Mouse (Mus musculus) T-helper 2 cell (primary cell): Measurements from ENCODE around the gene Aktip.

Experiments used
- in situ Hi-C: fragments of 300-600 bp; cut with MboI, MseI; formaldehyde crosslinking; loops from one replicate; pipeline ENCODE4 v1.15.1; 2025; ENCODE audit warnings: high pct_unique_total_duplicates

Aktip gene

DNA sequence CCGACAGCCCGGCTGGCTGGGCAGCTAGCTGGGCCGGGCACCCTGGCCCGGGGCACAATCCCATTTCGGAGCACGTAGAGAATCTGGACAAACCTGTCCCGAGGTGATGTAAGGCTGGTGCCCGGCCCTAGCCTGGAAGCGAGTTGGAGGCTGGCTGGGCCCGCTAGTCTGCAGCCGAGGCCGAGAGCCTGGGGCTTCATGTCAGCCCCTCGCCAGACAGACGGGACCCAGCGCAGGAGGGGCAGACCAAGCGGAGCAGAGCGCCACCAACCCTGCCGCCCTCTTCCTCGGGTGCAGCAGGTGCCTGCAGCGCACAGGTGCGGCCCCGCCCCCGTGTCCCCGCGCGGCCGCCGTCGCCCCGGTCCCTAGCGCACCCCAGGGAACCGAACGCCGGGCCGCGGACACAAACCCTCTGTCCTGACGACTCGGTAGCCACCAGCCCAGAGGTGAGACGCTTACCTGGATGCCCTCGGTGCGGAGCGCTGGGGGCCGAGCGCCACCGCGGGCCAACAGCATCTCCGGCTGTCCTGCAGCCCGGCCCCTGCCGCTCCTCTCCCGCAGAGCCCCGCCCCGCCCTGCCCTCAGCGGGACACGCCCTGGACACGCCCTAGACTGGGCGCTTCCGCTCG is 66.2 kb downstream of the Aktip start:
- in situ Hi-C loops, result no loop called here

GRCm38 (mm10) chr8:91132731-91133130 is 67.0 kb downstream of the Aktip start:
- in situ Hi-C loops, result no loop called here

DNA sequence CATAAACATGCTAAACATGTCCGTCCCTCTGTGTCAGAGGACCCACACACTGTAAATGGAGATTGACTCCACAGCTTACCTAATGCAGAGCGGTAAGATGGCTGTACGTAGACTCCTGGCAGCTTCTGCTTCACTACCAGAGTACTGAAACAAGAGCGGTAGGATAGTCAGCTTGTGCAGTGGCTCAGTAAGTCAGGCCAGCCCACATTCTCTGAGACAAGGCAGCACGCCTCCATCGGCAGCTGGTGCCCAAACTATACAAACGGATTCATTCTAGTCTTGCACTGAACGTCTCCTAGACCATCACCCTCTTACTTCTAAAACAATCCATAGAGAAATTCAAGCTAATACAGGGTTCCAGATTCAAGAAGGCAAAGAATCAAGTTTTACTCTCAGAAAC is 73.0 kb downstream of the Aktip start:
- in situ Hi-C loops, result no loop called here

DNA sequence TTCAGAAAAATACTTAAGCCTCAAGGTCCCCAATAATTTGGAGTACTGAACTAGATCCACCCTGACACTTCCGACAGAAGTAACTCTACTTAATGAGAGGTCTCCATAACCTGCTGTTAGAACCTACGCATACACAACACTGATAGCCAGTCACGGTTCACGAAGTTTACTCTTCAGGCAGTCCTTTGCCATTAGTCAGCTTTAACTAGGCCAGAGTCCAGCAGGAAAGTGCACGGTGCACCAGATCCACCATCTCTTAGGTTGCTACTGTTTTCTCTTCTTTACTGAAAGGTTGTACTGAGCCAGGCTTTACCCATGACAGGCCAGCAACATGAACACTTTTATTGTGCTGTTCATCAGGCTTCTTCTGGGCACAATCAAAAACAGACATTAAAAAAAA is 75.5 kb downstream of the Aktip start:
- in situ Hi-C loops, result no loop called here

DNA sequence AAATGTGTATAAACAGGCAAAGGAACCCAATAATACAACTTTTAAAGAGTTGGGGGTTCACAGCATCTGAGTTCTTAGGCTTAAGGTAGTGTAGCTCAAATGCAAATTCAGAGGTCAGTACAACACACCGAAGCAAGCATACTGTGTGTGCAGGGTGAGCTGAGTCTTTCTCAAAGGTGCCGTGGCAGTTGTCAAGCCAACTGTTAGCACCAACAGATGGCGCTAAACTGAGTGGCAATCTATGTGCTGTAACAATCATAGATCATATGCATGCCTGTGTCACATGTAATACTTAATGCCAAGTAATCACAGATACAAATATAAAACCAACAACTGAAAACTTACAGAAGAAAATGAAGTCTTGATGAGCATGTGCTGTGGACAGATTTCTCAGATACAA is 81.6 kb downstream of the Aktip start:
- in situ Hi-C loops, result no loop called here

- in situ Hi-C loops, result no loop called here
Measured at GRCm38 (mm10) chr8:91117537-91117936, 82.2 kb downstream of the Aktip start.

- in situ Hi-C loops, result no loop called here
Measured at GRCm38 (mm10) chr8:91114910-91115309, 84.9 kb downstream of the Aktip start.

GRCm38 (mm10) chr8:91114428-91114827 is 85.3 kb downstream of the Aktip start:
- in situ Hi-C loops, result no loop called here

- in situ Hi-C loops, result no loop called here
Measured at GRCm38 (mm10) chr8:91111868-91112477, 87.8 kb downstream of the Aktip start.

DNA sequence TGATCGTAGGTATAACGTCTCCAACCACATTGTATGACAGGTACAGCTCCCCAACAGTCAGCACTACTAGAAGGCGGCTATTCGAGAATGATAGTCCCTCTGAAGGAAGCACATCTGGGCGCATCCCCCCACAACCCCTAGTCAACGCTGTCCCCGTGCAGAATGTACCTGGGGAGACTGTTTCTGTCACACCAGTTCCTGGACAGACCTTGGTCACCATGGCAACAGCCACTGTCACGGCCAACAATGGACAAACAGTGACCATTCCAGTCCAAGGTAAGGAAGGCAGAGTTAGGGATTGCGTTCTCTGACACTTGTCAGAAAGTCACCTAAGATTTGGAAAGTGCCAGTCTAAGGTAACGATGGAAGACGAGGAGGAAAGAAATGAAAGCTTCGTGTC is 93.5 kb downstream of the Aktip start:
- in situ Hi-C loops, result no loop called here

GRCm38 (mm10) chr8:91098106-91098505 is 101.7 kb downstream of the Aktip start:
- in situ Hi-C loops, result loop anchor here (10.0 kb wide), 1 partner anchor 1747 kb away; no protein-coding TSS in a partner anchor

DNA sequence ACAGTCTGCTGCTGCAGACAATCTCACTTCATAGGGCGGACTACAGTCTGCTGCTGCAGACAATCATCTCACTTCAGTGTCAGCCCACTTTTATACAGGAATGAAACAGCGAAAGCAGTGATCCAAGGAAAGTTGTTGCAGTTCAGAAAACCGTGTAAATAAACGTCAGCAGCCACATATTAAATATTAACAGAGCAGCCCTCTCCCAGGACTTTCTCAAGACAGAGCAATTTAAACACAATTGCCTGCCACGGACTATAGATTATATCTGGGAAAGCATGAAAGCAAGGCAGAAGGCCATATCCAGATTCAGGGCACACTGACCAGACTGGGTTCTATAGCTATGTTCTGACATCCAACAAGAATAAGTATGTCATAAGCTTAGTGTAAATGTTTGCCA is 105.6 kb downstream of the Aktip start:
- in situ Hi-C loops, result loop anchor here (10.0 kb wide), 1 partner anchor 1751 kb away; no protein-coding TSS in a partner anchor

DNA sequence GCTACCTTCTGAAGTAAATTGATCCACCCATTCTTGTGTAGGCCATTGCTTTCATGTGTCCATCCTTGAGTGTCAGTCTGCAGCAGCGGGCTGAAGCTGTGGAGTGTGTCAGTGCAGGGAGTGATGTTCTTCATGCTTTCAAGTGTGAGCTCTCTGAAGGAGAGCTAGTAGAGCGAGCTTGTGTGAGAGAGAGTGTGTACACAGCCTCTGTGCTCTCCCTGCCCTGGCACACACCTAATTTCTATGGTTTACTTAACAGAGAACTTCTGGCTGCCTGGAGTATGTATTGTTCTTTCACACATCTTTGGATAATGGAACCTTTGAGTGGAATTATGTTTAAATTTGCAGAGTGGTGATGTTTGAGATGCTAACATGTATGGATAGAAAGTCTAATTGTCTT is 110.2 kb downstream of the Aktip start:
- in situ Hi-C loops, result no loop called here

GRCm38 (mm10) chr8:91088452-91088851 is 111.3 kb downstream of the Aktip start:
- in situ Hi-C loops, result no loop called here

- in situ Hi-C loops, result no loop called here
Measured at GRCm38 (mm10) chr8:91082428-91082827, 117.3 kb downstream of the Aktip start.

DNA sequence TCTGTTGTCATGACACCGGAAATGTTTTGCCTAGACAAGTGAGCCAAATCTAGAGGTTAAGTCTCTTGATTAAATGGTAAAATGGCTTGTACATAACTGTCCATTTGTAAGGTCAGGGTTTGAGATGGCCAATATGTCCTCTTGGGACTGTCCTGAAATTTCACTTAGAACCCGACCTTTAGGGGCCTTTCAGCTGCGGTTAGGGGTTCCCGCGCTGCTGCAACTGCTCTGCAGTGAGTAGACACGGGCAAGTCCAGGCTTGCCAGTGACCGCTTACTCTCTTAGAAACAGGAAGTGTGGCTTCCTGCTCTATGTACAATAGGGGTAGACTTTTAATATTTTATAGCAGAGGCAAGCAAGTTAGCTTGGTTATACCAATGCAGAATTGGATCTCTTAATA is 117.9 kb downstream of the Aktip start:
- in situ Hi-C loops, result no loop called here

DNA sequence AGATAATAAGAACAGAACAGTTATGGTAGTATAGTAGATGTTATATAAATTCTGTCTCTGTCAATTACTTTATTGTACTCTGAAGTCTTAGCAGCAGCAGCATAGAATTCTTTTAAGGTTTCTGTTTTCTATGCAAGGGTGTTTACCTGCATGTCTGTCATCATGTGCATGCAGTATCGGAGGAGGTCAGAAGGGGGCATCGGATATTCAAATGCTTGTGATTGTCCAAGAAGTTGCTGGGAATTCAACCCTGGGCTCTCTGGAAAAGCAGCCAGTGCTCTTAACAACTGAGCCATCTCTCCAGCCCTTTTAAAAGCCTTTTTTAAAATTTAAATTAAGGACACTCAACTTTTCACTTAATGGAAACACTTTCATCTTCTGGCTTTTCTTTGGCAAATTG is 120.1 kb downstream of the Aktip start:
- in situ Hi-C loops, result no loop called here

GRCm38 (mm10) chr8:91077077-91077867 is 122.5 kb downstream of the Aktip start:
- in situ Hi-C loops, result no loop called here

- in situ Hi-C loops, result no loop called here
Measured at GRCm38 (mm10) chr8:91070275-91070859, 129.4 kb downstream of the Aktip start.

DNA sequence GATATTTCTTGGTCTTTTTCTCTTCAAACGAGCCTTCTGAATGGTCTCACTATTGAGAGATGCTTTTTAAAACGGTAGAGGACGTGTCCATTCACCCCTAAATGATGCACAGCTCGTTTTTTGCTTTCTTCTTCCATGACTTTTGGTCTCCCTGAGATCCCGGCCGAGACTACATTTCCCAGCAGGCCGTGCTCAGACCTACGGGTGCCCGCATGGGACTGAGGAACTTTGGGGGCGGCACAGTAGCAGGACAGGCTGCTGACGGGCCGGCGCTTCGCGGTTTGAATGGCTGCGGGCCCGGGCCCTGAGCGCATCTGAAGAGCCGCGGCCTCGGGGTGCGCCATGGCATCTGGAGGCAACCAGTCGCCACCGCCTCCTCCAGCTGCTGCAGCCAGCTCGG is 129.9 kb downstream of the Aktip start, which contains the start of gene Rbl2:
TSS of gene Rbl2 (plus strand) at position 224 of the 400 bp plus-strand sequence.
- in situ Hi-C loops, result no loop called here

DNA sequence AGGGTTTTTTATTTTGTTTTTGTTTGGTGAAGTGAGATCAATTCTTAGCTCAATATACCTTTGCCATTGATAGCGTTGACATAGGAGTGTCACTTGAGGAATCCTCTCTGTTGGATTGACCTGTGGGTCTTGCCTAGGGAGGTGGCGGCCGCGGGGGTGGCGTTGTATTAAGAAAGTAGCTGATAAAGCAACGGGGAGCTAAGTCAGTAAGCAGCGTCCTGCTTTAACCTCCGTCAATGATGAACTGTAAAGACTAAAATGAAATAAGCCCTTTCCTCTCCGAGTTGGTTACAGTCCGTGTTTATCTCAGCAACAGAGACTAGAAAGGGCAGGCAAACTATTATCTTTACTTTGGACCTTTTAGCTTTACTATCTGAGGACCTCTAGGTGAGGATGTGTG is 130.4 kb downstream of the Aktip start:
- in situ Hi-C loops, result no loop called here

GRCm38 (mm10) chr8:91065179-91065578 is 134.6 kb downstream of the Aktip start:
- in situ Hi-C loops, result no loop called here
